Mouse (Mus musculus) CD4-positive helper T cell, adult 2 months (primary cell): Measurements from ENCODE around the gene Gm3147.
"Not testable (repeated sequence)": the region's sequence is repeated elsewhere in the genome, so short reads cannot be mapped to it uniquely, and the experiment has no call there.

Experiments used
- DNase-seq: peaks from one replicate; pipeline ENCODE4 v3.0.0-alpha.2; 2012; ENCODE audit warnings: low read depth, missing footprints, low spot score

The Gm3147 gene

GRCm38 (mm10) chr5:94616242-94616641 lies at the start of gene Gm3147:
Gene Gm3147, minus strand, starts transcription at chr5:94616342.
- DNase-seq: not testable (repeated sequence)

- not testable (repeated sequence) for DNase-seq
These were observed 31.9 kb upstream of the Gm3147 start, which contains the start of gene Gm6205 for GRCm38 (mm10) chr5:94648082-94648481. Gene Gm6205, plus strand, starts transcription at chr5:94648382.

GRCm38 (mm10) chr5:94623679-94624078 lies 7.5 kb upstream of the Gm3147 start, which contains the start of gene Gm6509:
Gene Gm6509, plus strand, starts transcription at chr5:94623979.
- not testable (repeated sequence) for DNase-seq
